Mouse (Mus musculus): ENCODE data around the gene Slc38a3.

Slc38a3 gene

GRCm38 (mm10) chr9:107669480-107669945 is at the start of gene Slc38a3:
Slc38a3 (minus strand) TSS chr9:107669530.
- peak; percentile 39 for DNase-seq

GRCm38 (mm10) chr9:107716951-107717350 is 47.6 kb upstream of the Slc38a3 start:
- DNase-seq: no peak

GRCm38 (mm10) chr9:107715632-107716031 is 46.3 kb upstream of the Slc38a3 start:
- DNase-seq: no peak

GRCm38 (mm10) chr9:107714221-107714952 is 45.1 kb upstream of the Slc38a3 start:
- peak; percentile 61 for DNase-seq

- peak; percentile 83 for DNase-seq
These were observed 40.6 kb upstream of the Slc38a3 start, which contains the start of gene Sema3f for GRCm38 (mm10) chr9:107709697-107710483. Sema3f (minus strand) TSS chr9:107710475.

GRCm38 (mm10) chr9:107709096-107709696 is 39.9 kb upstream of the Slc38a3 start:
- no peak for DNase-seq

- no peak for DNase-seq
These were observed 39.2 kb upstream of the Slc38a3 start for GRCm38 (mm10) chr9:107708439-107709095.

GRCm38 (mm10) chr9:107707701-107708438 is 38.5 kb upstream of the Slc38a3 start:
- DNase-seq: no peak

GRCm38 (mm10) chr9:107706781-107707211 is 37.5 kb upstream of the Slc38a3 start:
- DNase-seq: no peak

- DNase-seq: no peak
These were observed 34.2 kb upstream of the Slc38a3 start for GRCm38 (mm10) chr9:107703337-107704122.

- DNase-seq: no peak
These were observed 33.4 kb upstream of the Slc38a3 start for GRCm38 (mm10) chr9:107702606-107703185.

- DNase-seq: peak; percentile 72
These were observed 32.3 kb upstream of the Slc38a3 start for GRCm38 (mm10) chr9:107701594-107701993.

- no peak for DNase-seq
These were observed 30.8 kb upstream of the Slc38a3 start for GRCm38 (mm10) chr9:107700114-107700571.

- DNase-seq: peak; percentile 51
These were observed 30.1 kb upstream of the Slc38a3 start for GRCm38 (mm10) chr9:107699376-107699980.

- DNase-seq: peak; percentile 58
These were observed 29.4 kb upstream of the Slc38a3 start for GRCm38 (mm10) chr9:107698611-107699190.

GRCm38 (mm10) chr9:107697811-107698521 is 28.6 kb upstream of the Slc38a3 start:
- DNase-seq: no peak

- DNase-seq: peak; percentile 53
These were observed 27.7 kb upstream of the Slc38a3 start for GRCm38 (mm10) chr9:107696845-107697610.

- DNase-seq: no peak
These were observed 26.8 kb upstream of the Slc38a3 start for GRCm38 (mm10) chr9:107696106-107696479.
